Mouse (Mus musculus): ENCODE measurements at regions not wholly inside any gene's neighbourhood (a gene's known extent, or its start where the extent isn't known, plus 50 kb on each side); places are given as distances from the start of the nearest gene placed in this dataset.
"Not testable (repeated sequence)": the region's sequence is repeated elsewhere in the genome, so short reads cannot be mapped to it uniquely, and the experiment has no call there.

DNA sequence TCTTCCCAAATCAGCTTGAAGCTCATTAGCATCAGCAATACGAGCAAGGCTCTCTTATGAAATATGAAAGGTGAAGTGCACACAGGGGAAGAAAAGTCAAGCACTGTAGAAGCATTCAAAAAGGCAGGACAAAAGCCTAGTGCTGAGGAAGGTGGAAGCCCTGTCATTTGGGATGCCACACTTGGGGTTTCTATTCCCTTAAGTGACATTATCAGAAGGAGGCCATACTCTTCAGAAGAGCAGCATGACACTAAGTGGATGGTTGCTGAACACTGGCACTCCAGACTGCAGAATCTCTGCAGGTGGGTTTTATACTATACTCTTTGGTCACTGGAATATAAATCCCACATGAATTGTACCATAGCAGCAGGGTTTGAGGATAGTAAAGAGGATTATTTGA, 120.4 kb upstream of the Pcsk1 start:
- Histone ChIP-seq H3K9me3 (replicated peaks) (no peaks in the 10 kb centered on the region), H3K36me3 (no peaks in the 10 kb centered on the region), H3K9ac (replicated peaks) (no peak overlapping the region), H3K27ac (replicated peaks) (no peak overlapping the region), H3K27me3 (replicated peaks) (no peaks in the 10 kb centered on the region), H3K4me1 (no peaks in the 10 kb centered on the region), H3K4me2 (no peak overlapping the region), H3K4me3 (replicated peaks) (no peak overlapping the region)
- 59% methylated on average over 1 of the region's 1 CpGs for WGBS
- no peak for ATAC-seq (ENCODE audit: low FRiP score)

DNA sequence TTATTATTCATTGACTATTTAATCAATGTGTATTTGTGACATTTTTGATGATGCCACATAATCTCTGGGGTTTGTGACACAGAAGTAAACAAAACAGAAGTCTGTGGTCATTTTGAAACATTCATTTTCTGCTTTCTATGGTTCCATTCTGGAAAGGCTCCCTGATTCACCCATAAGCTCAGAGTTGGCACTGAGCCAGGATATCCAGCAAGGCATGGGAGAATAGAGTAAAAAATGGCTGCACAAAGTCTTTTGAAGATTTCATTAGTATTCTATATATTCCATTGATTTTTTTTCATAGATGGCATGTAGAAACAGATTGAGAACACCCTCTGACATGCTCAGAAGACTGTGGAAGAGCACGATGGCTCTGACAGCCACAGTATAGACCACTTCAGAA, 133.8 kb upstream of the Pcsk1 start:
- Histone ChIP-seq H3K27me3 (replicated peaks) (no peaks in the 10 kb centered on the region), H3K4me2 (no peak overlapping the region), H3K9ac (replicated peaks) (no peak overlapping the region), H3K4me1 (no peaks in the 10 kb centered on the region), H3K27ac (replicated peaks) (no peak overlapping the region), H3K36me3 (no peaks in the 10 kb centered on the region), H3K4me3 (replicated peaks) (no peak overlapping the region), H3K9me3 (replicated peaks) (no peaks in the 10 kb centered on the region)
- 67% methylated on average over 1 of the region's 1 CpGs for WGBS
- ATAC-seq (ENCODE audit: low FRiP score), result no peak

GRCm38 (mm10) chr13:74913655-74914054, 105.0 kb upstream of the Cast start:
- H3K4me2 ChIP-seq; H3K27me3 ChIP-seq (replicated peaks); ATAC-seq (ENCODE audit: low FRiP score); H3K4me3 ChIP-seq (replicated peaks); H3K9me3 ChIP-seq (replicated peaks); H3K4me1 ChIP-seq; H3K36me3 ChIP-seq; H3K9ac ChIP-seq (replicated peaks); H3K27ac ChIP-seq (replicated peaks): not testable (repeated sequence)
- 50% methylated on average over 2 of the region's 2 CpGs for WGBS

- H3K27me3 ChIP-seq (replicated peaks), result no peaks in the 10 kb centered on the region
- H3K4me2 ChIP-seq, result no peak overlapping the region
- no peak overlapping the region for H3K27ac ChIP-seq (replicated peaks)
- WGBS, result 85% methylated on average over 1 of the region's 1 CpGs
- H3K9me3 ChIP-seq (replicated peaks), result no peaks in the 10 kb centered on the region
- peak; percentile 77 for ATAC-seq (ENCODE audit: low FRiP score)
- no peaks in the 10 kb centered on the region for H3K36me3 ChIP-seq
- no peak overlapping the region for H3K4me3 ChIP-seq (replicated peaks)
- H3K4me1 ChIP-seq, result no peaks in the 10 kb centered on the region
- no peak overlapping the region for H3K9ac ChIP-seq (replicated peaks)
Observed at GRCm38 (mm10) chr13:74903213-74904055, 94.8 kb upstream of the Cast start.

DNA sequence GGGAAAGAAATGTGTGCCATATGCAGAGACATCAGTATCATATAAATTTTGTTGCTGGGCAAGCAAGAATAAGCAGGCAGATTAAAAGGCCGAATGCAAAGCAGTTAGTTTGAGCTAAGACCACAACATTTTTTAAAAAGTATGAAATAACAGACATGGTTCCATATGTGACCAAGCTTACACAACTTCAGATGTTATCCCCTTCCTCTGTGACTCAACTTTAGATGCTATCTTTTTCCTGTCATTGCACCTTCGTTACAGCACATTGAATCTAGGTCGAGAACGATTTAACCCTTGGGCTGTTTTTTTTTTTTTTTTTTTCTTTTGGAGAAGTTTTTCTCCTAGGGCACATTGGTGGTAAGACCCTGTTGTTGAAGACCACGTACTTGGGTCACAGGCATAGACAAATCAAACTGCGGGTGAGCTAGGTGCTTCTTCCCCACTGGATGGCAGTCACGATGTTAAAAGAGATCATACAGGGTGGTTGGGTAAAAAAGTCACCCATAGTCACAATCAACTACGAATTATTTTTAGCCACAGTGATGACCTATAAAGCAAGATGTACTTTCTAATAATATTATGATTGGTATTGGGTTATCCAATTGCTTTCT, 81.4 kb upstream of the Cast start:
- Histone ChIP-seq H3K9me3 (replicated peaks) (no peaks in the 10 kb centered on the region), H3K27me3 (replicated peaks) (no peaks in the 10 kb centered on the region), H3K4me2 (no peak overlapping the region), H3K36me3 (no peaks in the 10 kb centered on the region), H3K4me3 (replicated peaks) (no peak overlapping the region), H3K27ac (replicated peaks) (no peak overlapping the region), H3K9ac (replicated peaks) (no peak overlapping the region), H3K4me1 (no peaks in the 10 kb centered on the region)
- WGBS, result 90% methylated on average over 8 of the region's 8 CpGs
- ATAC-seq (ENCODE audit: low FRiP score), result no peak

DNA sequence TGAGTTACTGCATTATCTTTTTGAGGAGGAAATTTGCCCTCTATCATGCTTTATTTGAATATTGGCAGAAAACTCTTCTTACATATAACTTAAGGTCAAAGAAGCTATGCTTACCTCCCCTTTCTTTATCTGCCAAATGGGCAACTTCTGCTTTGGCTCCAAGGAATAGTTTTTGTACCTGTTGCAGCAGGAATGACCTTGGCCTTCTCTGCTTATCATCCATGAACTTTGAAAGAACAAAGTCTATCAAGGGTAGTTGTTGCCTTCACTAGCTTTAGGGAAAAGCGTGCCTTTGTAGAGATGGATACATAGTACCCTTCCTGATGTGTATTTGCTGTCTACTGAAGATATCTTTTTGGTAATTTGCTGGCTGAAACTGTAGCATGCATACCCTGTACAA, 59.1 kb upstream of the Cast start:
- 82% methylated on average over 1 of the region's 1 CpGs for WGBS
- no peaks in the 10 kb centered on the region for H3K36me3 ChIP-seq
- H3K27me3 ChIP-seq (replicated peaks), result no peaks in the 10 kb centered on the region
- no peak overlapping the region for H3K27ac ChIP-seq (replicated peaks)
- H3K4me2 ChIP-seq, result no peak overlapping the region
- no peak overlapping the region for H3K9ac ChIP-seq (replicated peaks)
- H3K9me3 ChIP-seq (replicated peaks), result no peaks in the 10 kb centered on the region
- no peak overlapping the region for H3K4me3 ChIP-seq (replicated peaks)
- no peak for ATAC-seq (ENCODE audit: low FRiP score)
- H3K4me1 ChIP-seq, result no peaks in the 10 kb centered on the region

DNA sequence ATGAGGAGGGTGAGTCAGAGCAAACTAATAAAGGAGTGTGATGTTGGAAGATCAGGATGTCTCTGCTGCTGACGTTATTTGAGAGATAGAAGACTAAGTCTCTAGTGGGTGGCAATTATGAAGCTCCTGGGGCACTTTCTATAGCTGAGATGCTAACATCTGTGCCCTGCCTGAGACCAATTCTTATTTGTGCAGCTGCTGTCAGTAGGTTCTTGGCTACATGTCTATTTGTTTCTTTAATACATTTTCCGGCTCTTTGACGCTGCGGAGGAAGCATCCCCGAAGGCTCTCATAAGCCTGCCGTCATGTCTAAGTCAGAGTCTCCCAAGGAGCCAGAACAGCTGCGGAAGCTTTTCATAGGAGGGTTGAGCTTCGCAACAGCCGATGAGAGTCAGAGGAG, 55.4 kb upstream of the Cast start:
- H3K9me3 ChIP-seq (replicated peaks), result no peaks in the 10 kb centered on the region
- no peaks in the 10 kb centered on the region for H3K27me3 ChIP-seq (replicated peaks)
- H3K4me1 ChIP-seq, result no peaks in the 10 kb centered on the region
- no peak overlapping the region for H3K9ac ChIP-seq (replicated peaks)
- H3K27ac ChIP-seq (replicated peaks), result no peak overlapping the region
- H3K4me3 ChIP-seq (replicated peaks), result no peak overlapping the region
- 77% methylated on average over 9 of the region's 9 CpGs for WGBS
- no peak overlapping the region for H3K4me2 ChIP-seq
- no peaks in the 10 kb centered on the region for H3K36me3 ChIP-seq
- ATAC-seq (ENCODE audit: low FRiP score), result no peak

DNA sequence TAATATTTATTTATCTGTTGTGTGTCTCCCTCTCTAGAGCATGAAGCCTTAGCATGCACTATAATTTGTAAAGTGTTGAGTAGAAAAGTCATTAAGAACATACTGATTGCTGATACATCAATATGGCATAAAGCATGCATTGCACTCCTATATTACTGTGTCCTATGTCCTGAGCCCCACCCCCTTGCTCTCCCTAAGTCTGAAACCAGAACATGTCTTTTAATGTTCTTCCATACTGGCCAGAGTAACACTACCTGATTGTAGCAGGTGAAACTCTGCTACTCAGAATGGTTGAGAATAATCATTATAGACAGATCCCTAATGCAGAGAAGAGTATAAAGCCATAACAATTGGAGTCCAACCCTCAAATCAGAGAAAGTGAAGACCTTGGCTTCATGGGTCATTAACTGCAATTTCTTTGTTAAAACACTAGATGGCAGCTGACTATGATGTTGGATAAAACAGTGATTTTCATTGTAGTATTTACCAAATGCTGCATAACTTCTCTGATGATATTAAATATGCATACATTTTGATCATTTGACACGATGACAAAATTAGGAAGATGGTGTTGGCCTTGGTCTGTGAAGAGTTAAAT, 52.9 kb upstream of the Cast start:
- no peak for ATAC-seq (ENCODE audit: low FRiP score)
- Histone ChIP-seq H3K4me3 (replicated peaks) (no peak overlapping the region), H3K27me3 (replicated peaks) (no peaks in the 10 kb centered on the region), H3K4me2 (no peak overlapping the region), H3K9ac (replicated peaks) (no peak overlapping the region), H3K36me3 (no peaks in the 10 kb centered on the region), H3K4me1 (no peaks in the 10 kb centered on the region), H3K9me3 (replicated peaks) (no peaks in the 10 kb centered on the region), H3K27ac (replicated peaks) (no peak overlapping the region)
- 6% methylated on average over 1 of the region's 1 CpGs for WGBS
